Mouse (Mus musculus) olfactory bulb, adult 2 months (tissue): ENCODE measurements around the gene Drosha.

Experiments
- CTCF ChIP-seq: fragments of 200-500 bp; IDR thresholded peaks from 2 replicates; pipeline ENCODE4 v1.5.1; 2012; ENCODE audit warnings: low read depth, mild to moderate bottlenecking, low read length, moderate library complexity; ENCODE audit not compliant: insufficient read depth
- POLR2A ChIP-seq: fragments of 200-500 bp; IDR thresholded peaks from 2 replicates; pipeline ENCODE4 v1.6.1; 2012; ENCODE audit warnings: mild to moderate bottlenecking, low read depth, low read length, moderate library complexity; ENCODE audit not compliant: insufficient read depth

DNA sequence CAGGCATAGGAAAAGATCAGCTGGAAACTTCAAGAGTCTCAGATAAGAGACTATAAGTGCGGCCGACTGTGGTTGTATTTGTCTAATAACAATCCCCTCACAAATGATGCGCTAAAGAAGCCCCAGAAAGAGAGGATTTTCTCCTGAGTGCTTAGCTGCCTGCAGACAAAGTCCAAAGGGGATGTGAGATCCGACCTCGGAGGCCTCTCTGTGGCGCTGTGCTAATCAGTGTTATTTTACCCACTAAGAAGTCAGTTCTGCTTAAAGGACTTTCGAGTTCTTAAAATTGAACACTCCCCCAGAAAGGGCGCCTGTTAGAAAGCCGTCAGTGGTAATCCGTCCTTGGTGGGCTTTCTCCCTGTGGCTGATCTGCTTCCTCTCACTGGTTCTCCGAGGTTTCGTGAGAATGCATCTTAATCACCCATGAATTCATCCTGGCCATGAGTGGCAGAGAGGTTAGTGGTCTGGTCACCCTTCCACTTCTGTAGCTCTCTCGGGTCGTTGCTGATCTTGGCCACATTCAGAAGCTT lies 117.1 kb downstream of the Drosha start:
- TF ChIP-seq CTCF (no peak), POLR2A (no peak)
